Mouse (Mus musculus): Measurements from ENCODE around the gene Fcna.
A peak's percentile ranks its signal among the peaks of the same experiment; 100 is the strongest.

Fcna gene

DNA sequence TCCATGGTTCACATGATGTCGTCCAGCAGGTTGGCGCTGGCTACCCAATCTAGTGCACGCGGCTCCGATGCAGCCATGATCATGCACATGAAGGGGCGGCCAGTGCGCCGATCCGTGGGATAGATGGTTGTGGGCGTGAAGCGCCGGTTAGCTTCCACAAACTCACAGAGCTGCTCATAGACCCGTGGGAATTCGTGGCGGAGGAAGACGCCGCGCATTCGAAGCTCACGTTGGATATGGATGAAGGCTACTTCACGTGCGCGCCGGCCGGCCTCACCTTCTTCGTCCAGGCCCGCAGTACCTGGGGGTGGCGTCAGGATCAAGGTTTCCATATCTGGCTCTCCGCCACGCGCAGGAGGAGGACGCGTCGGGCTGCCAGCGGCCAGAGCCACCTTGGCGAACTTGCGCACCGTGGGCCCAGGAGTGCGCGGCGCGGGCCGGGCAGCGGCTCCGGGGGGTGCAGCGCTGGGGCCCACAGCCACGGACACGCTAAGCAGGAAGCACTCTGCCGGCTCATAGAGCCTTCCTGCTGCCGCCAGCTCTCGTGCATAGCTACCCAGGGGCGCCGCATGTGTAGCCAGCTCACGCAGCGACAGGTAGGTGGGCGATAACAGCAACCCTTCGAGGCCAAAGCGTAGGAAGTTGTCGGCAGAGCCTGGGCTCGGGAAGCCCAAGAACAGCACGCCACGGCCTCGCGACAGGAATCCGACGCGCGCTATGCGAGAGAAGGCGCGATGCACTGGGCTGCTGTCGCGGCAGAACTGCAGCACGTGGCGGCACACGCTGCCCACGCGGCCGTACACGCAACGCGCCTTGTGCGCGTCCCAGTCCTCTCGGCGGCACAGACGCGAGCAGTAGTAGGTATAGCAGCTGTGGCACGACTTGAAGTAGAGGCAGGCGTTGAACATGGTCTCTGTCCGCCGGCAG is 50.6 kb downstream of the Fcna start:
- no peak for DNase-seq

DNA sequence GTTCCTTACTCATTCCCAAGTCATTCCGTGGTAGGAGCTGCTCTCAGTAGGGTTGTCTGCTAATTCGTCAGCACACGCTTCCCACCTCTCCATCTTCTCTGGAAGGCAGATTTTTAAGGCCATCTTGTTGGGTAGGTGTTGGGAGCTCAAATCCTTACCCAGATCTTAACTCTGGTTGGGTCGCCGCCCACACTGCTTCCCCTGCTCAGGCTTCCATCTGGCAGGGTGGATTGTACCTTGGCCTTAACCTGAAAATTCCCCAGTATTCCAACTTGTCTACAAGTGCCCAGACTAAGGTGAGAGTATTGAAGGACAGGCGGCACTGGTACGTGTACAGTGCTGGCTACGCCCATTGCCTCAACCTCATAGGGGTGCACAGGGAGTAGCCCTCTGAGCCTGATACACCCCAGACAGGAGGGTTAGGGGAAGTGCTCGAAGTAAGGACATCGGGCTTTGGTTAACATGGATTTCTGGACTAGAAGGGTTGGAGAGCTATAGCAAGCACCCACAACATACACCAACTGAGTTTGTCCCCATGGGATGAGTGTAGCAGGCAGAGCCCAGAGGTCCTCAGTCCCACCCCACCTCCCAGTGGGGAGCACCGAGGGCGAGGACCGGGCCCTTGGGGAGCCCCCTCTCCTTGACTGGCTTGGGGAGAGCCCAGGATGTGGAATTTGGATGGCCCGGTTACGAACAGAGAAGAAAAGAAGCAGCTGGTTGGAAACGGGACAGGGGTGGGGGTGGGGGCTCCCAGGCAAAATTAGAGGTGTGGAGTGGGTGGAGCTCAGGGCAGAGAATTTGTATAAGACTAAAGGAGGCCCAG is 51.6 kb downstream of the Fcna start:
- no peak for DNase-seq

DNA sequence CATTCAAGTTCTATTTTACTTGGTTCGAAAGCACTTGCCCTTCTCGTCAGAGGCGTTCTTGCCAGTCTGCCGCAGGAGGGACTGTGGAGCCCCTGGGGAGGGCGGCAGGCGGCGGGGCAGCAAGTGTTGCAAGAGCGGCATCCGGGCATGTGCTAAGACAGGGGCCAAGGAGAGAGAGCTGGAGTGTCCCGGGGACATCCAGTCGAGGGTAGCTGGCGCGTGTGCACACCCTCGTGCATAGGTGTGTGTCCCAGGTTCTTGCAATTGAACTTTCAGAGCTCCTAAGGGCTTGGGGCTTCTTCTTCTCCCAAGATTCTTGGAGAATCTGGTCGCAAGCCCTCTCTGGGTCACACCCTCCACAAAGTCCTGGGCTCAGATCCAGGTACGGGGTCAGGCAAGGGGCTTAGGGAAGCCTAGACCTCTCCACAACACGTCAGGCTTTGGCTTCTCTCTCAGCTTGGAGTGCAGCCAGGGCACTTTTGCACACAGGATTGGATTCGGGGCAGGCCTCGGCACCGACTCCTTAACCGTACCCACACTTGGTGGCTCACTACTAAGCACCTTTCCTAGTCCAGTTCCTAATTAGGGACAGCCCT is 52.3 kb downstream of the Fcna start:
- peak; percentile 30 for DNase-seq

Measured in kidney, adult 11 months (tissue).